Mouse (Mus musculus) midbrain, embryonic 15.5 days (tissue): Measurements from ENCODE around the gene Ccl6. TPM values are rescaled to one million over a fixed set of nuclear protein-coding genes. Genes with fewer than 3 reads are reported as not detected.

Experiments used
- ATAC-seq: fragments of 200-750 bp; cut with Nextera tagmentation; replicated peaks from 2 replicates; pipeline ENCODE4 v1.8.0; 2017; ENCODE audit warnings: moderate TSS enrichment
- H3K27ac ChIP-seq: fragments of 300-500 bp; sonication (generic); 2 replicates; pipeline ENCODE4 v1.5.1; 2015; ENCODE audit warnings: mild to moderate bottlenecking, inconsistent platforms
- H3K27me3 ChIP-seq: fragments of 300-500 bp; sonication (generic); replicated peaks from 2 replicates; pipeline ENCODE4 v1.6.1; 2015; ENCODE audit warnings: inconsistent platforms
- H3K36me3 ChIP-seq: fragments of 300-500 bp; sonication (generic); replicated peaks from 2 replicates; pipeline ENCODE4 v1.6.1; 2015; ENCODE audit warnings: inconsistent platforms
- H3K4me1 ChIP-seq: fragments of 300-500 bp; sonication (generic); 2 replicates; pipeline ENCODE4 v1.6.1; 2015; ENCODE audit warnings: inconsistent platforms
- H3K4me2 ChIP-seq: fragments of 300-500 bp; sonication (generic); 2 replicates; pipeline ENCODE4 v1.6.1; 2015; ENCODE audit warnings: inconsistent platforms, mild to moderate bottlenecking, moderate library complexity
- H3K4me3 ChIP-seq: fragments of 300-500 bp; sonication (generic); 2 replicates; pipeline ENCODE4 v1.5.1; 2015; ENCODE audit warnings: mild to moderate bottlenecking, inconsistent platforms
- H3K9ac ChIP-seq: fragments of 300-500 bp; sonication (generic); 2 replicates; pipeline ENCODE4 v1.6.1; 2015; ENCODE audit warnings: mild to moderate bottlenecking, inconsistent platforms
- H3K9me3 ChIP-seq: fragments of 300-500 bp; sonication (generic); 2 replicates; pipeline ENCODE4 v1.6.1; 2016; ENCODE audit warnings: inconsistent platforms
- WGBS: fragments of 180-500 bp; shearing (Covaris S2); methylation state at CpG from one replicate; pipeline ENCODE4 v1.1.7; 2015; ENCODE audit warnings: mixed read lengths; 5-methylcytosine and 5-hydroxymethylcytosine counted together
- polyA plus RNA-seq: library from polyadenylated mRNA; unstranded; fragments of >200 nt; fragmentation: Nextera tagmentation; extraction: Ambion mirVana; gene quantifications from 2 replicates; pipeline ENCODE4 v1.2.1, GENCODE M21; 2015

Ccl6 gene
- polyA plus RNA-seq, 1 experiment from 2014 or later = 3.5 TPM

DNA sequence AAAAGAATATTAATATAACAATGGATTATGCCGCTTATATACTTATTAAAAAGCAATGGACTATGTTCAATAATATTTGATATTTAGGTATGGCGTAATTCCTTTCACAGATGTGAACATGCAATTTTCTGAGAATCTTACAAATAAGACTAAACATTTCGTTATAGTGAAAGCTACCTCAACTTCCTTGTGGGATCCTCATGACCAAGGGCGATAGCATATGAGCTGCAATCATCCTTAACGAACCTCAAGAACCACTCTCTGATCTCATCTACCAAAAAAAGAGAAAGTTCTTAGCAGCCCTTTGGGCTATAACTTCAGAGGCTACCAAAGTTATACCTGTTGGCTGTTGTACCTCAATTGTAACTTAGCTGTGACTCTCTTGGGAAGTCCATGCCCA, 566 bp upstream of the Ccl6 start:
- H3K4me3 ChIP-seq = no peak overlapping the region
- no peak for ATAC-seq
- H3K4me1 ChIP-seq = no peaks in the 10 kb centered on the region
- no peak overlapping the region for H3K27ac ChIP-seq
- no peaks in the 10 kb centered on the region for H3K9me3 ChIP-seq
- WGBS = 95% methylated on average over 5 of the region's 5 CpGs
- no peaks in the 10 kb centered on the region for H3K27me3 ChIP-seq
- no peaks in the 10 kb centered on the region for H3K36me3 ChIP-seq
- H3K4me2 ChIP-seq = no peak overlapping the region
- H3K9ac ChIP-seq = no peak overlapping the region

DNA sequence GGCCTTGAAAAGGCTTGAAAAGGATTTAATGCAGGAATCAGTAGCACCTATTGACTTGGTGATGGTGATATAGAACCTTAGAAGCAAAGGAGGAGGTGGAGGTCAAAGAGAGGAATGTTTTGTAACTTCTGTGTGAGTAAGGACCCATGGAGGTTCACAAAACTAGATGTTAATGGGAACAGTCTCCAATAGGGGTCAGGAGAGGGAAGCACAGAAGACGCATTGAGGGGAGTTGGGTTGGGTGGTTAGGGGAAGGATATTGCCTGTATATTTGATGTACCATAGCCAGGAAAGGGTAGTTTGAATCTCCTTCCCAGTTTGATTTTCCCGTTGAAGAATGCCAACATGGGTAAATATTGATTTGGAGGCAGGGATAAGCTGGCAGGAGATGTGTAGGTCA, 8.7 kb downstream of the Ccl6 start:
- Histone ChIP-seq H3K9ac (no peak overlapping the region), H3K4me2 (no peak overlapping the region), H3K9me3 (no peaks in the 10 kb centered on the region), H3K4me3 (no peak overlapping the region), H3K36me3 (no peaks in the 10 kb centered on the region), H3K4me1 (no peaks in the 10 kb centered on the region), H3K27me3 (no peaks in the 10 kb centered on the region), H3K27ac (no peak overlapping the region)
- WGBS = 85% methylated on average over 2 of the region's 2 CpGs
- no peak for ATAC-seq

GRCm38 (mm10) chr11:83583450-83583754, 9.5 kb downstream of the Ccl6 start:
- no peaks in the 10 kb centered on the region for H3K27me3 ChIP-seq
- H3K27ac ChIP-seq = no peak overlapping the region
- H3K4me3 ChIP-seq = no peak overlapping the region
- H3K4me2 ChIP-seq = no peak overlapping the region
- H3K9me3 ChIP-seq = no peaks in the 10 kb centered on the region
- no peaks in the 10 kb centered on the region for H3K36me3 ChIP-seq
- no peak overlapping the region for H3K9ac ChIP-seq
- ATAC-seq = no peak
- no peaks in the 10 kb centered on the region for H3K4me1 ChIP-seq

GRCm38 (mm10) chr11:83582626-83583449, 10.0 kb downstream of the Ccl6 start:
- no peak for ATAC-seq
- no peaks in the 10 kb centered on the region for H3K4me1 ChIP-seq
- H3K4me3 ChIP-seq = no peak overlapping the region
- 72% methylated on average over 4 of the region's 4 CpGs for WGBS
- no peaks in the 10 kb centered on the region for H3K27me3 ChIP-seq
- no peak overlapping the region for H3K9ac ChIP-seq
- H3K36me3 ChIP-seq = no peaks in the 10 kb centered on the region
- H3K9me3 ChIP-seq = no peaks in the 10 kb centered on the region
- H3K4me2 ChIP-seq = no peak overlapping the region
- no peak overlapping the region for H3K27ac ChIP-seq

- no peak for ATAC-seq
- Histone ChIP-seq H3K9me3 (no peaks in the 10 kb centered on the region), H3K4me2 (no peak overlapping the region), H3K4me1 (no peaks in the 10 kb centered on the region), H3K4me3 (no peak overlapping the region), H3K36me3 (no peaks in the 10 kb centered on the region), H3K27ac (no peak overlapping the region), H3K27me3 (no peaks in the 10 kb centered on the region), H3K9ac (no peak overlapping the region)
- WGBS = 79% methylated on average over 4 of the region's 4 CpGs
Observed at GRCm38 (mm10) chr11:83581626-83582610, 11.0 kb downstream of the Ccl6 start.

- H3K4me3 ChIP-seq = no peak overlapping the region
Observed at GRCm38 (mm10) chr11:83580699-83581232, 12.1 kb downstream of the Ccl6 start.

GRCm38 (mm10) chr11:83578999-83579398, 13.9 kb downstream of the Ccl6 start:
- H3K4me1 ChIP-seq = no peaks in the 10 kb centered on the region

More at GRCm38 (mm10) chr11:83580699-83581232, 12.1 kb downstream of the Ccl6 start:
- no peaks in the 10 kb centered on the region for H3K4me1 ChIP-seq
- no peaks in the 10 kb centered on the region for H3K36me3 ChIP-seq
- no peak overlapping the region for H3K9ac ChIP-seq
- H3K27me3 ChIP-seq = no peaks in the 10 kb centered on the region
- no peak for ATAC-seq
- 63% methylated on average over 1 of the region's 1 CpGs for WGBS
- no peak overlapping the region for H3K4me2 ChIP-seq
- no peak overlapping the region for H3K27ac ChIP-seq
- no peaks in the 10 kb centered on the region for H3K9me3 ChIP-seq

DNA sequence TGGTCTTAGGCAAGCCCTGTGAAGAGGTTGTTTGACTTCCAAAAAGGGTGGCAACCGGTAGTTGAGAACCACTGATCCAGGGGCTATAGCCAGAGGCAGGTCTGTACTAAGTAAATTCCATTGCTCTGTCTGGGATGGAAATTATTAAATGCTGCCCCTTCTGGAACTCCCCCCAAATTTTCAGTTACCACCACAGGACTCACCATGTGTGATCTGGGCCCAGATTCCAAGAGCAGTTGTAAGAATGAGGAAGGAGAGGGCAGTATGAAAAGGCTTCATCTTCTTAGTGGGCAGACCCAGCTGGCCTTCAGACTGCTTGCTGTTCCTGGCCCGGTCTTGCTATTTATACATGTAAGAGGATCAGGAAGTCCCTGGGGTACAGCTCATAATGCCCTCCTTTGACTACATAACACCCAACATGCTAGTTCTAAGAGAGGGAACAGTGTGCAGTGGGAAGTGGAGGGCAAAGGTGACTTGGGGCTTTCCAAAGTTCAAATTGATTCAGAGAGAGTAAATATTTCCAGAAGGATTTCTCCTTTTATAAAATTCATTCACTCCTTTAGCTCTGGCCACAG, 14.6 kb downstream of the Ccl6 start, which contains the start of gene Ccl9:
Gene Ccl9 (minus strand): TSS at position 451 of the 575 bp plus-strand sequence.
- Histone ChIP-seq H3K9me3 (no peaks in the 10 kb centered on the region), H3K27ac (no peak within 1 kb of the TSS), H3K4me1 (no peaks in the 10 kb centered on the region), H3K36me3 (no peaks in the 10 kb centered on the region), H3K27me3 (no peaks in the 10 kb centered on the region), H3K4me3 (no peak within 1 kb of the TSS), H3K9ac (no peak within 1 kb of the TSS), H3K4me2 (no peak within 1 kb of the TSS)
- ATAC-seq = no peak
- WGBS = 49% methylated on average over 2 of the region's 2 CpGs

More at GRCm38 (mm10) chr11:83578999-83579398, 13.9 kb downstream of the Ccl6 start:
- Histone ChIP-seq H3K27ac (no peak overlapping the region), H3K9ac (no peak overlapping the region), H3K4me2 (no peak overlapping the region), H3K4me3 (no peak overlapping the region), H3K9me3 (no peaks in the 10 kb centered on the region), H3K27me3 (no peaks in the 10 kb centered on the region), H3K36me3 (no peaks in the 10 kb centered on the region)
- ATAC-seq = no peak
- 85% methylated on average over 3 of the region's 3 CpGs for WGBS

- no peaks in the 10 kb centered on the region for H3K4me1 ChIP-seq
Observed at GRCm38 (mm10) chr11:83576927-83577555, 15.8 kb downstream of the Ccl6 start.

GRCm38 (mm10) chr11:83572834-83573233, 20.1 kb downstream of the Ccl6 start:
- no peaks in the 10 kb centered on the region for H3K4me1 ChIP-seq
- no peak overlapping the region for H3K4me3 ChIP-seq
- H3K27me3 ChIP-seq = no peaks in the 10 kb centered on the region
- no peaks in the 10 kb centered on the region for H3K9me3 ChIP-seq
- no peak for ATAC-seq
- 71% methylated on average over 9 of the region's 9 CpGs for WGBS
- no peak overlapping the region for H3K9ac ChIP-seq
- no peak overlapping the region for H3K27ac ChIP-seq
- no peak overlapping the region for H3K4me2 ChIP-seq
- H3K36me3 ChIP-seq = no peaks in the 10 kb centered on the region

More at GRCm38 (mm10) chr11:83576927-83577555, 15.8 kb downstream of the Ccl6 start:
- Histone ChIP-seq H3K36me3 (no peaks in the 10 kb centered on the region), H3K9me3 (no peaks in the 10 kb centered on the region), H3K4me2 (no peak overlapping the region), H3K27ac (no peak overlapping the region), H3K4me3 (no peak overlapping the region), H3K9ac (no peak overlapping the region), H3K27me3 (no peaks in the 10 kb centered on the region)
- ATAC-seq = no peak
- 85% methylated on average over 4 of the region's 4 CpGs for WGBS

- 93% methylated on average over 8 of the region's 8 CpGs for whole genome bisulfite sequencing
- no peaks in the 10 kb centered on the region for H3K36me3 ChIP-seq
- H3K9ac ChIP-seq = no peak overlapping the region
- H3K27me3 ChIP-seq = no peaks in the 10 kb centered on the region
- H3K9me3 ChIP-seq = no peaks in the 10 kb centered on the region
- no peak overlapping the region for H3K4me2 ChIP-seq
- H3K27ac ChIP-seq = no peak overlapping the region
- no peak overlapping the region for H3K4me3 ChIP-seq
- no peak for ATAC-seq
- no peaks in the 10 kb centered on the region for H3K4me1 ChIP-seq
Observed at GRCm38 (mm10) chr11:83572223-83572622, 20.7 kb downstream of the Ccl6 start.

GRCm38 (mm10) chr11:83570189-83570588, 22.7 kb downstream of the Ccl6 start:
- H3K4me1 ChIP-seq = no peaks in the 10 kb centered on the region
- H3K36me3 ChIP-seq = no peaks in the 10 kb centered on the region
- 87% methylated on average over 2 of the region's 2 CpGs for WGBS
- H3K9me3 ChIP-seq = no peaks in the 10 kb centered on the region
- no peak overlapping the region for H3K4me3 ChIP-seq
- H3K27ac ChIP-seq = no peak overlapping the region
- no peak for ATAC-seq
- no peaks in the 10 kb centered on the region for H3K27me3 ChIP-seq
- no peak overlapping the region for H3K4me2 ChIP-seq
- no peak overlapping the region for H3K9ac ChIP-seq
